Mouse (Mus musculus) stomach, postnatal 0 days (tissue): ENCODE data around the gene Otulin. TPM values are rescaled to one million over a fixed set of nuclear protein-coding genes. Genes with fewer than 3 reads are reported as not detected.

Experiments
- ATAC-seq: fragments of 200-750 bp; cut with Nextera tagmentation; 2 replicates; pipeline ENCODE4 v1.8.0; 2017; ENCODE audit not compliant: low FRiP score, low TSS enrichment
- DNase-seq: peaks from one replicate; pipeline ENCODE4 v3.0.0-alpha.2; 2016; ENCODE audit warnings: low spot score
- H3K27ac ChIP-seq: fragments of 300-500 bp; sonication (generic); replicated peaks from 2 replicates; pipeline ENCODE4 v1.5.1; 2014; ENCODE audit warnings: mild to moderate bottlenecking, control low read depth
- H3K27me3 ChIP-seq: fragments of 300-500 bp; sonication (generic); 2 replicates; pipeline ENCODE4 v1.6.1; 2014; ENCODE audit warnings: low read length; ENCODE audit not compliant: control insufficient read depth, insufficient read depth
- H3K36me3 ChIP-seq: fragments of 300-500 bp; sonication (generic); 2 replicates; pipeline ENCODE4 v1.6.1; 2014; ENCODE audit warnings: low read length, mixed read lengths; ENCODE audit not compliant: control insufficient read depth, insufficient read depth
- H3K4me1 ChIP-seq: fragments of 300-500 bp; sonication (generic); replicated peaks from 2 replicates; pipeline ENCODE4 v1.6.1; 2014; ENCODE audit warnings: antibody characterized with exemption; ENCODE audit not compliant: control insufficient read depth, insufficient read depth
- H3K4me2 ChIP-seq: fragments of 300-500 bp; sonication (generic); replicated peaks from 2 replicates; pipeline ENCODE4 v1.6.1; 2014; ENCODE audit warnings: low read depth, mild to moderate bottlenecking, control low read depth, moderate library complexity
- H3K4me3 ChIP-seq: fragments of 300-500 bp; sonication (generic); 2 replicates; pipeline ENCODE4 v1.5.1; 2014; ENCODE audit warnings: low read depth, low read length, control low read depth
- H3K9ac ChIP-seq: fragments of 300-500 bp; sonication (generic); 2 replicates; pipeline ENCODE4 v1.6.1; 2014; ENCODE audit warnings: mild to moderate bottlenecking, low read length, control low read depth, mixed read lengths
- H3K9me3 ChIP-seq: fragments of 300-500 bp; sonication (generic); 2 replicates; pipeline ENCODE4 v1.6.1; 2016; ENCODE audit warnings: low read length; ENCODE audit not compliant: control insufficient read depth
- CTCF ChIP-seq: IDR thresholded peaks from 2 replicates; pipeline ENCODE4 v1.5.1; 2016; ENCODE audit warnings: antibody characterized with exemption, low read depth, mild to moderate bottlenecking, moderate library complexity
- EP300 ChIP-seq: optimal IDR thresholded peaks from 2 replicates; pipeline ENCODE3; 2016; ENCODE audit warnings: antibody characterized with exemption
- WGBS: fragments of 180-500 bp; shearing (Covaris S2); extraction: QIAGEN DNeasy Blood & Tissue Kit; methylation state at CpG from one replicate; pipeline ENCODE4 v1.1.7; 2014; 5-methylcytosine and 5-hydroxymethylcytosine counted together
- polyA plus RNA-seq: library from polyadenylated mRNA; unstranded; fragments of >200 nt; fragmentation: Nextera tagmentation; extraction: Ambion mirVana; gene quantifications from 2 replicates; pipeline ENCODE4 v1.2.1, GENCODE M21; 2015

The Otulin gene
- polyA plus RNA-seq, 1 experiment from 2014 or later = 23.7 TPM

- H3K9ac ChIP-seq = no peak overlapping the region
- H3K9me3 ChIP-seq = no peaks in the 10 kb centered on the region
- 86% methylated on average over 6 of the region's 6 CpGs for WGBS
- H3K4me3 ChIP-seq = no peak overlapping the region
- no peaks in the 10 kb centered on the region for H3K4me1 ChIP-seq
- H3K4me2 ChIP-seq = no peak overlapping the region
- no peak for TF ChIP-seq CTCF
- no peak for TF ChIP-seq EP300
- no peak for DNase-seq
- ATAC-seq = no peak
- H3K27ac ChIP-seq = no peak overlapping the region
- no peaks in the 10 kb centered on the region for H3K36me3 ChIP-seq
- no peaks in the 10 kb centered on the region for H3K27me3 ChIP-seq
Observed at GRCm38 (mm10) chr15:27673151-27673550, 42.7 kb upstream of the Otulin start.

DNA sequence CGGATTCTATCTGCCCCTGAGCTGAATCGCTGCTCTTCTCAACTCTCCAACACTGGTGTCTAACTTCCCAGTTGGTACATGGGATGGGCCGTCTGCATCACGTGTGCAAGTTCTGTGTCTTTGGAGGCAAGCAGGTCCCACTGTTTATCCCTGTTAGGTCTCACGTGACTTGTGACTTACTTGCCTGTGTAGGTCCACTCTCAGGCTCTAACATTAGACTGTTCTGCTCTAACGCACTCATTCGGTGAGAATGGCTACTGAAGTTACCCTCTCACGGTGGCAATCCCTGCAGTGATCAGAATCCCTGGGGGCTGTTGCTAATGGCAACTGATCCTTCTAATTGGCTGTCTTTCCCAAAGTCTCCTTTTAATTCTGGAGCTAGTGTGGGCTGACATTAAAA is 41.8 kb upstream of the Otulin start:
- no peak for TF ChIP-seq CTCF
- TF ChIP-seq EP300 = no peak
- Histone ChIP-seq H3K4me2 (no peak overlapping the region), H3K4me3 (no peak overlapping the region), H3K36me3 (no peaks in the 10 kb centered on the region), H3K9ac (no peak overlapping the region), H3K27ac (no peak overlapping the region), H3K9me3 (no peaks in the 10 kb centered on the region), H3K27me3 (no peaks in the 10 kb centered on the region), H3K4me1 (no peaks in the 10 kb centered on the region)
- ATAC-seq = no peak
- WGBS = 78% methylated on average over 8 of the region's 8 CpGs
- DNase-seq = no peak

- Histone ChIP-seq H3K9me3 (no peaks in the 10 kb centered on the region), H3K36me3 (no peaks in the 10 kb centered on the region), H3K27ac (no peak overlapping the region), H3K4me2 (no peak overlapping the region), H3K4me3 (no peak overlapping the region), H3K9ac (no peak overlapping the region), H3K27me3 (no peaks in the 10 kb centered on the region), H3K4me1 (no peaks in the 10 kb centered on the region)
- TF ChIP-seq CTCF (no peak), EP300 (no peak)
- DNase-seq (no peak), ATAC-seq (no peak)
- WGBS = 83% methylated on average over 10 of the region's 10 CpGs
Observed at GRCm38 (mm10) chr15:27671612-27672245, 41.2 kb upstream of the Otulin start.

- WGBS = 86% methylated on average over 8 of the region's 8 CpGs
- no peak for DNase-seq
- no peak for ATAC-seq
- no peaks in the 10 kb centered on the region for H3K36me3 ChIP-seq
- H3K27me3 ChIP-seq = no peaks in the 10 kb centered on the region
- no peaks in the 10 kb centered on the region for H3K9me3 ChIP-seq
- H3K27ac ChIP-seq = no peak overlapping the region
- no peaks in the 10 kb centered on the region for H3K4me1 ChIP-seq
- H3K9ac ChIP-seq = no peak overlapping the region
- TF ChIP-seq EP300 = no peak
- no peak for TF ChIP-seq CTCF
- no peak overlapping the region for H3K4me2 ChIP-seq
- H3K4me3 ChIP-seq = no peak overlapping the region
Observed at GRCm38 (mm10) chr15:27670708-27671107, 40.2 kb upstream of the Otulin start.

- ATAC-seq (no peak), DNase-seq (no peak)
- no peak overlapping the region for H3K4me2 ChIP-seq
- no peaks in the 10 kb centered on the region for H3K27me3 ChIP-seq
- no peak overlapping the region for H3K4me3 ChIP-seq
- H3K27ac ChIP-seq = no peak overlapping the region
- WGBS = 85% methylated on average over 12 of the region's 12 CpGs
- TF ChIP-seq EP300 = no peak
- no peak for TF ChIP-seq CTCF
- no peak overlapping the region for H3K9ac ChIP-seq
- H3K36me3 ChIP-seq = no peaks in the 10 kb centered on the region
- H3K9me3 ChIP-seq = no peaks in the 10 kb centered on the region
- H3K4me1 ChIP-seq = no peaks in the 10 kb centered on the region
Observed at GRCm38 (mm10) chr15:27669931-27670411, 39.5 kb upstream of the Otulin start.

GRCm38 (mm10) chr15:27669276-27669675 is 38.8 kb upstream of the Otulin start:
- Histone ChIP-seq H3K4me2 (no peak overlapping the region), H3K4me3 (no peak overlapping the region), H3K9me3 (no peaks in the 10 kb centered on the region), H3K27ac (no peak overlapping the region), H3K9ac (no peak overlapping the region), H3K4me1 (no peaks in the 10 kb centered on the region), H3K27me3 (no peaks in the 10 kb centered on the region), H3K36me3 (no peaks in the 10 kb centered on the region)
- TF ChIP-seq EP300 = no peak
- no peak for TF ChIP-seq CTCF
- ATAC-seq (no peak), DNase-seq (no peak)
- WGBS = 57% methylated on average over 4 of the region's 4 CpGs
